Mouse (Mus musculus) stomach, embryonic 15.5 days (tissue): ENCODE measurements around the gene Dio1. TPM values are rescaled to one million over a fixed set of nuclear protein-coding genes. Genes with fewer than 3 reads are reported as not detected.

Experiments used
- ATAC-seq: fragments of 200-750 bp; cut with Nextera tagmentation; 2 replicates; pipeline ENCODE4 v1.8.0; 2017; ENCODE audit warnings: low read depth, moderate number of reproducible peaks, moderate TSS enrichment; ENCODE audit not compliant: insufficient read depth, low FRiP score
- H3K27ac ChIP-seq: fragments of 300-500 bp; sonication (generic); 2 replicates; pipeline ENCODE4 v1.5.1; 2015; ENCODE audit warnings: mild to moderate bottlenecking, inconsistent platforms
- H3K27me3 ChIP-seq: fragments of 300-500 bp; sonication (generic); replicated peaks from 2 replicates; pipeline ENCODE4 v1.6.1; 2015; ENCODE audit warnings: inconsistent platforms
- H3K36me3 ChIP-seq: fragments of 300-500 bp; sonication (generic); 2 replicates; pipeline ENCODE4 v1.6.1; 2015; ENCODE audit warnings: inconsistent platforms
- H3K4me1 ChIP-seq: fragments of 300-500 bp; sonication (generic); 2 replicates; pipeline ENCODE4 v1.6.1; 2015; ENCODE audit warnings: inconsistent platforms
- H3K4me2 ChIP-seq: fragments of 300-500 bp; sonication (generic); 2 replicates; pipeline ENCODE4 v1.6.1; 2015; ENCODE audit warnings: mild to moderate bottlenecking, inconsistent platforms
- H3K4me3 ChIP-seq: fragments of 300-500 bp; sonication (generic); replicated peaks from 2 replicates; pipeline ENCODE4 v1.5.1; 2015; ENCODE audit warnings: inconsistent platforms
- H3K9ac ChIP-seq: fragments of 300-500 bp; sonication (generic); 2 replicates; pipeline ENCODE4 v1.6.1; 2015; ENCODE audit warnings: inconsistent platforms
- H3K9me3 ChIP-seq: fragments of 300-500 bp; sonication (generic); 2 replicates; pipeline ENCODE4 v1.6.1; 2016; ENCODE audit warnings: inconsistent platforms
- WGBS: fragments of 180-500 bp; shearing (Covaris S2); methylation state at CpG from one replicate; pipeline ENCODE4 v1.1.7; 2015; 5-methylcytosine and 5-hydroxymethylcytosine counted together
- polyA plus RNA-seq: library from polyadenylated mRNA; unstranded; fragments of >200 nt; fragmentation: Nextera tagmentation; extraction: Ambion mirVana; gene quantifications from 2 replicates; pipeline ENCODE4 v1.2.1, GENCODE M21; 2015

The Dio1 gene
- 0.31 and 0.57 TPM in 2 replicates for polyA plus RNA-seq

- 38% methylated on average over 6 of the region's 6 CpGs for WGBS
- H3K27ac ChIP-seq = no peak within 1 kb of the TSS
- no peak within 1 kb of the TSS for H3K4me2 ChIP-seq
- peak; percentile 61; the same call in 1 of the 2 replicates for ATAC-seq
- no peaks in the 10 kb centered on the region for H3K9me3 ChIP-seq
- no peaks in the 10 kb centered on the region for H3K27me3 ChIP-seq
- peaks cover 7% of the 10 kb centered on the region; the same call in 1 of the 2 replicates for H3K4me1 ChIP-seq
- no peaks in the 10 kb centered on the region for H3K36me3 ChIP-seq
- no peak within 1 kb of the TSS for H3K9ac ChIP-seq
- no peak within 1 kb of the TSS for H3K4me3 ChIP-seq
These were observed at the start of gene Dio1 for GRCm38 (mm10) chr4:107306966-107307365. Gene Dio1 (minus strand): TSS chr4:107307169.

GRCm38 (mm10) chr4:107354543-107354942, 47.6 kb upstream of the Dio1 start:
- Histone ChIP-seq H3K9ac (no peak overlapping the region), H3K4me3 (no peak overlapping the region), H3K27ac (no peak overlapping the region), H3K4me2 (no peak overlapping the region), H3K9me3 (no peaks in the 10 kb centered on the region), H3K36me3 (0 out of 2 replicates have a peak, but pooled peaks cover 3% of the 10 kb centered on the region), H3K4me1 (no peaks in the 10 kb centered on the region), H3K27me3 (no peaks in the 10 kb centered on the region)
- 17% methylated on average over 4 of the region's 4 CpGs for WGBS
- no peak for ATAC-seq

- Histone ChIP-seq H3K4me1 (no peaks in the 10 kb centered on the region), H3K36me3 (0 out of 2 replicates have a peak, but pooled peaks cover 3% of the 10 kb centered on the region), H3K9me3 (no peaks in the 10 kb centered on the region), H3K4me2 (no peak overlapping the region), H3K4me3 (no peak overlapping the region), H3K27me3 (no peaks in the 10 kb centered on the region), H3K9ac (no peak overlapping the region), H3K27ac (no peak overlapping the region)
- ATAC-seq = no peak
- WGBS = 59% methylated on average over 5 of the region's 5 CpGs
These were observed 47.2 kb upstream of the Dio1 start for GRCm38 (mm10) chr4:107354126-107354525.

GRCm38 (mm10) chr4:107353612-107354011, 46.6 kb upstream of the Dio1 start:
- ATAC-seq = no peak
- Histone ChIP-seq H3K27me3 (no peaks in the 10 kb centered on the region), H3K4me3 (no peak overlapping the region), H3K4me1 (no peaks in the 10 kb centered on the region), H3K36me3 (0 out of 2 replicates have a peak, but pooled peaks cover 3% of the 10 kb centered on the region), H3K9me3 (no peaks in the 10 kb centered on the region), H3K9ac (no peak overlapping the region), H3K4me2 (no peak overlapping the region), H3K27ac (no peak overlapping the region)
- 85% methylated on average over 3 of the region's 3 CpGs for WGBS

- Histone ChIP-seq H3K27me3 (no peaks in the 10 kb centered on the region), H3K4me3 (no peak overlapping the region), H3K9me3 (no peaks in the 10 kb centered on the region), H3K4me1 (no peaks in the 10 kb centered on the region), H3K9ac (no peak overlapping the region), H3K27ac (no peak overlapping the region), H3K36me3 (0 out of 2 replicates have a peak, but pooled peaks cover 5% of the 10 kb centered on the region), H3K4me2 (no peak overlapping the region)
- ATAC-seq = no peak
These were observed 44.4 kb upstream of the Dio1 start for GRCm38 (mm10) chr4:107351368-107351767.

- no peaks in the 10 kb centered on the region for H3K9me3 ChIP-seq
- no peaks in the 10 kb centered on the region for H3K27me3 ChIP-seq
- WGBS = 59% methylated on average over 8 of the region's 8 CpGs
- H3K4me2 ChIP-seq = no peak overlapping the region
- H3K4me3 ChIP-seq = no peak overlapping the region
- no peaks in the 10 kb centered on the region for H3K4me1 ChIP-seq
- H3K9ac ChIP-seq = no peak overlapping the region
- no peak for ATAC-seq
- no peak overlapping the region for H3K27ac ChIP-seq
- peaks cover 8% of the 10 kb centered on the region; the same call in 1 of the 2 replicates for H3K36me3 ChIP-seq
These were observed 42.5 kb upstream of the Dio1 start for GRCm38 (mm10) chr4:107349311-107350008.

- no peaks in the 10 kb centered on the region for H3K4me1 ChIP-seq
- no peak for ATAC-seq
- no peak overlapping the region for H3K4me2 ChIP-seq
- no peaks in the 10 kb centered on the region for H3K27me3 ChIP-seq
- H3K9me3 ChIP-seq = no peaks in the 10 kb centered on the region
- H3K27ac ChIP-seq = no peak overlapping the region
- 70% methylated on average over 20 of the region's 20 CpGs for WGBS
- no peak overlapping the region for H3K9ac ChIP-seq
- H3K4me3 ChIP-seq = no peak overlapping the region
- peaks cover 8% of the 10 kb centered on the region; the same call in 1 of the 2 replicates for H3K36me3 ChIP-seq
These were observed 41.8 kb upstream of the Dio1 start for GRCm38 (mm10) chr4:107348529-107349310.

GRCm38 (mm10) chr4:107347221-107347620, 40.3 kb upstream of the Dio1 start:
- Histone ChIP-seq H3K36me3 (peaks cover 8% of the 10 kb centered on the region; the same call in 1 of the 2 replicates), H3K27ac (no peak overlapping the region), H3K9ac (no peak overlapping the region), H3K9me3 (no peaks in the 10 kb centered on the region), H3K27me3 (no peaks in the 10 kb centered on the region), H3K4me3 (no peak overlapping the region), H3K4me2 (no peak overlapping the region), H3K4me1 (no peaks in the 10 kb centered on the region)
- 62% methylated on average over 6 of the region's 6 CpGs for WGBS
- no peak for ATAC-seq

GRCm38 (mm10) chr4:107344612-107345011, 37.6 kb upstream of the Dio1 start:
- 84% methylated on average over 7 of the region's 7 CpGs for WGBS
- Histone ChIP-seq H3K9ac (no peak overlapping the region), H3K27ac (no peak overlapping the region), H3K4me3 (no peak overlapping the region), H3K36me3 (peaks cover 5% of the 10 kb centered on the region; the same call in 1 of the 2 replicates), H3K4me1 (no peaks in the 10 kb centered on the region), H3K4me2 (no peak overlapping the region), H3K9me3 (no peaks in the 10 kb centered on the region), H3K27me3 (no peaks in the 10 kb centered on the region)
- no peak for ATAC-seq

GRCm38 (mm10) chr4:107341354-107341753, 34.4 kb upstream of the Dio1 start:
- Histone ChIP-seq H3K36me3 (peaks cover 5% of the 10 kb centered on the region; the same call in 1 of the 2 replicates), H3K4me1 (no peaks in the 10 kb centered on the region), H3K4me2 (no peak overlapping the region), H3K9me3 (no peaks in the 10 kb centered on the region), H3K27me3 (no peaks in the 10 kb centered on the region), H3K27ac (no peak overlapping the region), H3K9ac (no peak overlapping the region), H3K4me3 (no peak overlapping the region)
- 72% methylated on average over 5 of the region's 5 CpGs for WGBS
- ATAC-seq = no peak

- H3K27me3 ChIP-seq = no peaks in the 10 kb centered on the region
- 0 out of 2 replicates have a peak, but pooled peaks cover 2% of the 10 kb centered on the region for H3K36me3 ChIP-seq
- no peak overlapping the region for H3K4me3 ChIP-seq
- H3K9ac ChIP-seq = no peak overlapping the region
- no peaks in the 10 kb centered on the region for H3K9me3 ChIP-seq
- no peak for ATAC-seq
- 86% methylated on average over 5 of the region's 5 CpGs for WGBS
- no peaks in the 10 kb centered on the region for H3K4me1 ChIP-seq
- no peak overlapping the region for H3K4me2 ChIP-seq
- no peak overlapping the region for H3K27ac ChIP-seq
These were observed 30.5 kb upstream of the Dio1 start for GRCm38 (mm10) chr4:107337455-107337854.

- no peak overlapping the region for H3K4me2 ChIP-seq
- no peaks in the 10 kb centered on the region for H3K9me3 ChIP-seq
- H3K27ac ChIP-seq = no peak overlapping the region
- H3K27me3 ChIP-seq = no peaks in the 10 kb centered on the region
- no peak overlapping the region for H3K4me3 ChIP-seq
- H3K4me1 ChIP-seq = no peaks in the 10 kb centered on the region
- ATAC-seq = no peak
- H3K36me3 ChIP-seq = 0 out of 2 replicates have a peak, but pooled peaks cover 2% of the 10 kb centered on the region
- 65% methylated on average over 8 of the region's 8 CpGs for whole genome bisulfite sequencing
- no peak overlapping the region for H3K9ac ChIP-seq
These were observed 29.4 kb upstream of the Dio1 start for GRCm38 (mm10) chr4:107336356-107336755.
